Mouse (Mus musculus) small intestine, adult 2 months (tissue): Measurements from ENCODE around the gene Iglon5.

Experiments used
- CTCF ChIP-seq: fragments of 200-500 bp; IDR thresholded peaks from 2 replicates; pipeline ENCODE4 v1.5.1; 2012; ENCODE audit warnings: low read depth, mild to moderate bottlenecking, control low read depth, inconsistent platforms, low read length, moderate library complexity, mixed read lengths; ENCODE audit not compliant: insufficient replicate concordance, insufficient read length; ENCODE audit errors: extremely low read depth
- POLR2A ChIP-seq: fragments of 200-500 bp; IDR thresholded peaks from 2 replicates; pipeline ENCODE4 v1.6.1; 2012; ENCODE audit warnings: low read depth, mild to moderate bottlenecking, control low read depth, inconsistent platforms, low read length, moderate library complexity

GRCm38 (mm10) chr7:43490182-43490584 is 308 bp upstream of the Iglon5 start:
- TF ChIP-seq CTCF (no peak), POLR2A (no peak)
